Mouse (Mus musculus) gastrocnemius, postnatal 25 days (tissue): ENCODE measurements around the gene Snx15. TPM values are rescaled to one million over a fixed set of nuclear protein-coding genes. Genes with fewer than 3 reads are reported as not detected.

Experiments
- DNase-seq: peaks from one replicate; pipeline ENCODE4 v3.0.0; 2022
- total RNA-seq, 2 experiments: library from RNA; stranded (reverse); gene quantifications; 1 replicate in 1 of 2; 2 replicates in 1 of 2; pipeline ENCODE4 v1.2.3; 2021

The Snx15 gene
- total RNA-seq, 2 experiments from 2014 or later: 8.7 to 12.4 TPM

DNA sequence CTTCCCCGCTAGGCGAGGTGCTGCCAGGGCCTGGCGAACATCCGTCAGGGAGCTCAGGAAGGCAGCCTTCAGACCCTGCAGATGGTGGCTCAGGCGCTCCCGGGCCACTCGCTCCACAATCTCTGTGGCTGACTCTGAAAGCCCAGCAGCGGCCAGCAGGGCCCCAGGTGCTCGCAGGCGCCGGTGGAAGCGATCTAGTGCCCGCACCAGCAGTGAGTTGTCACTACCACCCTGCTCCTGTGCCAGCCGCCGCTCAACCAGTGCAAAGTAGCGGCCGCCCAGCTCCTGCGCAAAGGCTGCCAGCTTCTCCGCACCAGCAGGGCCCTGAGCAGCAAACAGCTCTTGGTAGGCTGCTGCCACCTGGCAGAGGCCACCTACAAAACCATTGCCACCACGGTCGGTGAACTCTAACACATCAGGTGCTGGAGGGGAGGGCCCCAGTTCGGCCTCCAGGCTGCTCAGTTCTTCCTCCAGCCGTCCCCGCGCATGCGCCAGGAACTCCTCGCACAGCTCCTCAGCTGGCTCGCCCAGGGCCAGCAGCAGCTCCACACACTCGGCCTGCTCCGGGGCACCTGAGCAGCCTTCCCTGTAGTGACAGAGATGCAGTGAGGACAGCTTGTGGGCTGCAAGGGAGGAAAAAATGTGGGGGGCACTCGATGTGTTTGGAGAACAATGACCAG lies 57.4 kb downstream of the Snx15 start:
- DNase-seq: no peak

DNA sequence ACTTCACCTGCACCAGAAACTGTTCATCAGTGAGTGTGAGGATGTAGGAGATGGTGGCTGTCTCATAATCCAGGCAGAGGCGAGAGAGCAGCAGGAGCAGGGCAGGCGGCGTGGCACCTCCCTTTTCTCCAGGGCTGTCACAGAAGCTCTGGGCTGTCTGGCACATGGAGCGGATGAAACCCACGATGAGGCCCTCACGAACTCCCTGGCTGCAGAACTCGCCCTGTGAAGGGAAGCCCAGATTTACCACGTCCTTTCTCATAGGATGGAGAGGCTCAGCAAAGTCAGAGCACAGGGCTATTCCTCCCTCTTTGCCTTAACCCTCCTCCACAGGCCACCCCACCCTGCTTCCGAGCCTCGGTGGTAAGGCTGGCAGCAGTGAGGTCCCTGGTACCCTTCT lies 58.3 kb downstream of the Snx15 start:
- no peak for DNase-seq

Other genes with a start within 250 kb of the Snx15 start
- under 1 TPM; 0.15 to 0.35 TPM for gene Tigd3, start 234.2 kb downstream of the Snx15 start, total RNA-seq
- 10 to 100 TPM; 80.6 to 83.5 TPM for gene Dpf2, start 215.3 kb downstream of the Snx15 start, total RNA-seq
- gene Cdc42ep2, start 203.5 kb downstream of the Snx15 start, total RNA-seq: 10 to 100 TPM; 12.0 to 13.0 TPM
- 10 to 100 TPM in 1 of 2 experiments, 1 to 10 TPM in 1; 9.2 to 10.8 TPM for gene Pola2, start 164.1 kb downstream of the Snx15 start, total RNA-seq
- not detected for gene Slc22a20, start 142.2 kb downstream of the Snx15 start, total RNA-seq
- 10 to 100 TPM; 76.8 to 81.5 TPM for gene Capn1, start 112.4 kb downstream of the Snx15 start, total RNA-seq
- gene Syvn1, start 81.7 kb downstream of the Snx15 start, total RNA-seq: 10 to 100 TPM; 15.2 to 16.2 TPM
- gene Mrpl49, start 70.5 kb downstream of the Snx15 start, total RNA-seq: 10 to 100 TPM; 27.2 to 29.2 TPM
- gene Fau, start 70.5 kb downstream of the Snx15 start, total RNA-seq: 100 to 1,000 TPM; 317 to 352 TPM
- gene Znhit2, start 67.1 kb downstream of the Snx15 start, total RNA-seq: 1 to 10 TPM; 6.8 to 7.7 TPM
- gene Tm7sf2, start 59.9 kb downstream of the Snx15 start, total RNA-seq: 1 to 10 TPM; 4.2 to 6.9 TPM
- 10 to 100 TPM; 18.0 to 19.1 TPM for gene Vps51, start 51.1 kb downstream of the Snx15 start, total RNA-seq
- not detected for gene Tmem262, start 48.3 kb downstream of the Snx15 start, total RNA-seq
- not detected for gene Gm28374, start 46.0 kb downstream of the Snx15 start, total RNA-seq
- gene Zfpl1, start 43.3 kb downstream of the Snx15 start, total RNA-seq: 10 to 100 TPM; 10.6 to 10.7 TPM
- under 1 TPM; 0.23 to 0.67 TPM for gene Cdca5, start 43.3 kb downstream of the Snx15 start, total RNA-seq
- not detected for gene AC131692.1, start 33.9 kb downstream of the Snx15 start, total RNA-seq
- gene Naaladl1, start 22.5 kb downstream of the Snx15 start, total RNA-seq: not detected
- gene Sac3d1, start 9.7 kb downstream of the Snx15 start, total RNA-seq: 10 to 100 TPM in 1 of 2 experiments, 1 to 10 TPM in 1; 8.8 to 10.3 TPM
- gene Batf2, start 12.7 kb upstream of the Snx15 start, total RNA-seq: under 1 TPM; 0.19 to 0.72 TPM
- 10 to 100 TPM; 53.8 to 59.2 TPM for gene Arl2, start 13.2 kb upstream of the Snx15 start, total RNA-seq
- gene Majin, start 56.1 kb upstream of the Snx15 start, total RNA-seq: not detected
- gene Gpha2, start 98.1 kb upstream of the Snx15 start, total RNA-seq: not detected
- 10 to 100 TPM; 28.8 to 32.5 TPM for gene Ppp2r5b, start 107.6 kb upstream of the Snx15 start, total RNA-seq
- gene Atg2a, start 113.4 kb upstream of the Snx15 start, total RNA-seq: 10 to 100 TPM; 15.3 to 16.7 TPM
- 10 to 100 TPM; 33.1 to 34.3 TPM for gene Ehd1, start 148.4 kb upstream of the Snx15 start, total RNA-seq
- 1 to 10 TPM; 4.0 to 5.1 TPM for gene Cdc42bpg, start 178.2 kb upstream of the Snx15 start, total RNA-seq
- gene Men1, start 206.7 kb upstream of the Snx15 start, total RNA-seq: 1 to 10 TPM; 5.0 to 7.0 TPM
- gene Map4k2, start 212.8 kb upstream of the Snx15 start, total RNA-seq: 10 to 100 TPM in 1 of 2 experiments, 1 to 10 TPM in 1; 9.2 to 14.6 TPM
- gene Sf1, start 235.4 kb upstream of the Snx15 start, total RNA-seq: 10 to 100 TPM; 65.5 to 75.2 TPM